Mouse (Mus musculus): ENCODE measurements around the gene Ehmt2.
"Not testable (repeated sequence)": the region's sequence is repeated elsewhere in the genome, so short reads cannot be mapped to it uniquely, and the experiment has no call there.

Ehmt2 gene

GRCm38 (mm10) chr17:34891377-34891776, 6.9 kb upstream of the Ehmt2 start:
- DNase-seq (ENCODE audit: low spot score in 2 of 2): no peak

GRCm38 (mm10) chr17:34893072-34893824, 5.0 kb upstream of the Ehmt2 start:
- no peak for DNase-seq (ENCODE audit: low spot score in 2 of 2)

- peak; percentile 78 to 89 for DNase-seq (ENCODE audit: low spot score in 2 of 2)
Observed at GRCm38 (mm10) chr17:34894074-34894597, 4.1 kb upstream of the Ehmt2 start.

DNA sequence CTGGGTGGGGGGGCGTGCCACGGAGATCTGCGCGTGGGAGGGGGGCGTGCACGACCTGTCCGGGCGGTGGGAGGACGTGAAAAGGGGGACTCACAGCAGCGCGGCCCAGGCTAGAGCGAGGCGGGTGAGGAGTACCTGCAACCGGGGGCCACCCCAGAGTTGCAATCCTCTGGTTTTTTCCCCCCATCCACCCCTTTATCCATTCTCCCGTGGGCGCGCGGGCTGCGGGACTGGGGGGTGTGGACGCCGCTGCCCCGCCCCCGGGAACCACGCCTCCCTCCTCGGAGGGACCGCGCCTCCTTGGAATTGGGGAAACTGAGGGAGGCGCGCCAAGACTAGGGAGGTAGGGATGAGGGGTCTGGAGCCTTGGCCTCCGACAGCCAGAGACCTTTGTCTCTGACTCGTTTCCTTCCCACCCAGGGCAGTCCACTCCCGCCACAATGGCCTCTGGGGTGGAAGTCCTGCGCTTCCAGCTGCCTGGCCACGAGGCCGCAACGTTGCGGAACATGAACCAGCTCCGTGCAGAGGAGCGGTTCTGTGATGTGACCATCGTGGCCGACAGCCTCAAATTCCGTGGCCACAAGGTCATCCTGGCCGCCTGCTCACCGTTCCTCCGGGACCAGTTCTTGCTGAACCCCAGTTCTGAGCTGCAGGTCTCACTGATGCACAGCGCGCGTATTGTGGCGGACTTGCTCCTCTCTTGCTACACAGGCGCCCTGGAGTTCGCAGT, 3.3 kb upstream of the Ehmt2 start:
- DNase-seq (ENCODE audit: low spot score in 2 of 2): no peak

DNA sequence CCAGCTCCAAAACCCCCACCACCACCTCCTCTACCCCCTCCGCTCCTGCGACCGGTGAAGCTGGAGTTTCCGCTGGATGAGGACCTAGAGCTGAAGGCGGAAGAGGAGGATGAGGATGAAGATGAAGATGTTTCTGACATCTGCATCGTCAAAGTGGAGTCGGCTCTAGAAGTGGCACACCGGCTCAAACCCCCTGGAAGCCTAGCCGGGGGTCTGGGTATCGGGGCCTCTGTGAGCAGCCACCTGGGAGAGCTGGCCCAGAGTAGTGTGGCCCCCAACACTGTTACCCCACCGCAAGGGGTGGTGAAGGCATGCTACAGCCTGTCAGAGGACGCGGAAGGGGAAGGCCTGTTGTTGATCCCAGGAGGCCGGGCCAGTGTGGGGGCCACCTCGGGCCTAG, 2.5 kb upstream of the Ehmt2 start:
- DNase-seq (ENCODE audit: low spot score in 2 of 2): no peak

DNA sequence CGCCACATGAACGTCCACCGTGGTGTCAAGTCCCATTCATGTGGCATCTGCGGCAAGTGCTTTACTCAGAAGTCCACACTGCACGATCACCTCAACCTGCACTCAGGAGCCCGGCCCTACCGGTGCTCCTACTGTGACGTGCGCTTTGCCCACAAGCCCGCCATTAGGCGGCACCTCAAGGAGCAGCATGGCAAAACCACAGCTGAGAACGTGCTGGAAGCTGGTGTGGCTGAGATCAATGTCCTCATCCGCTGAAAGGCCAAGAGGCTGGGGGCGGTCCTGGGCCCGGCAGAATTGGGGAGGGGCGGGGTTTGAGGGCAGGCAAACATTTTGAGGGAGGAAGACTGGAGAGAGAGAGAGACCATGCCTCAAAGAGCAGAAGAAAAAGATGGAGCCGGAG, 1.9 kb upstream of the Ehmt2 start:
- no peak for DNase-seq (ENCODE audit: low spot score in 2 of 2)

- no peak for DNase-seq (ENCODE audit: low spot score in 2 of 2)
Observed at GRCm38 (mm10) chr17:34897373-34898159, 703 bp upstream of the Ehmt2 start.

GRCm38 (mm10) chr17:34898706-34899052, 410 bp downstream of the Ehmt2 start:
- DNase-seq (ENCODE audit: low spot score in 2 of 2): no peak

GRCm38 (mm10) chr17:34899053-34899889, 1.0 kb downstream of the Ehmt2 start:
- peak in 1 of 2 experiments; percentile 18 for DNase-seq (ENCODE audit: low spot score in 2 of 2)

DNA sequence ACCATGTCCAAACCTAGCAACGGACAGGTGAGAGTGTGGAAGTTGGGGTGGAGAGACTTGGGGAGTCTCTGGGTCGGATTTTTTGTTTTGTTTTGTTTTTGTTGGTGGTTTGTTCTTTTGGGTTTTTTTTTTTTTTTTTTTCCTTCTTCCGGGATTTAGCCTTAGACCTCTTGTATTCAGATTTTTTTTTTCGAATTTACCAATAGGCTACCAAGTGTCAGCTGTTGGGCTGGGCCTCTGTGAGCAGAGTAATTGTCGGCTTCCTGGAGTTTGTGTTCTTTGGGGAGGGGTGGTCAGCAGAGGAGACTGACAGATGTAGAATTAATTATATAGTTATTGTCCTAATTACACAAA, 1.6 kb downstream of the Ehmt2 start:
- DNase-seq (ENCODE audit: low spot score in 2 of 2): no peak

DNA sequence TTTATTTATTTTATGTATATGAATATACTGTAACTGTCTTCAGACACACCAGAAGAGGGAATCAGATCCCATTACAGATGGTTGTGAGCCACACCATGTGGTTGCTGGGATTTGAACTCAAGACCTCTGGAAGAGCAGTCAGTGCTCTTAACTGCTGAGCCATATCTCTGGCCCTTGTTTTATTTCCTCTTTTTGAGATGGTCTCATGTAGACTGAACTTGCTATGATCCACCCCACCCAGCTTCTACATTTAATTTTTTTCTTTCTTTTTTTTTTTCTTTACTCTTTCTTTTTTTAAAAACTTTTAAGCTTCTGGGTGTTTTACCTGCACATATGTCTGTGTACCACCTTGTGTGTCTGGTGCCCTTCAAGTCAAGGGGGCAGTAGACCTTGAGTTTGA, 2.6 kb downstream of the Ehmt2 start:
- DNase-seq (ENCODE audit: low spot score in 2 of 2): not testable (repeated sequence)

DNA sequence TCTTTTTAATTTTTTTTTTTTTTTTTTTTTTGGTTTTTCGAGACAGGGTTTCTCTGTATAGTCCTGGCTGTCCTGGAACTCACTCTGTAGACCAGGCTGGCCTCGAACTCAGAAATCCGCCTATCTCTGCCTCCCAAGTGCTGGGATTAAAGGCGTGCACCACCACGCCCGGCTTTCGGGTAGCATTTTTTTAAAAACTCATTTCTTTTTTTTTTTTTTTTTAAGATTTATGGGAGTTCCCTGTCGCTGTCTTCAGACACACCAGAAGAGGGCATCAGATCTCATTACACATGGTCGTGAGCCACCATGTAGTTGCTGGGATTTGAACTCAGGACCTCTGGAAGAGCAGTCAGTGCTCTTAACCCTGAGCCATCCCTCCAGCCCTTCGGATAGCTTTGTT, 3.7 kb downstream of the Ehmt2 start:
- not testable (repeated sequence) for DNase-seq (ENCODE audit: low spot score in 2 of 2)

DNA sequence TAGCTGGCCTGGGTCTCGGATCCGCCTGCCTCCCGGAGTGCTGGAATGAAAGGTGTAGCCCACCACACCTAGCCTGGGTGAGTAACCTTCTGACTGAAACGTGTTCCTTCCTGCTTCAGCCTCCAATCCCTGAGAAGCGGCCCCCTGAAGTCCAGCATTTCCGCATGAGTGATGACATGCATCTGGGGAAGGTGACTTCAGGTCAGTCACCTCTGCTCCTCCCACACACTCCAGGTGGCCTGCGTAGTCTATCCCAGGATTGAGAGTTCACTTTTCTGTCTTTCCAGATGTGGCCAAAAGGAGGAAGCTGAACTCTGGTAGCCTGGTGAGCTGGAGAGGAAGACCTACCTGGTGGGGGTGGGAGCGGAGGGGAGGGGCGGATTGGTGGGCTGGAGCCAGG, 4.6 kb downstream of the Ehmt2 start:
- no peak for DNase-seq (ENCODE audit: low spot score in 2 of 2)

GRCm38 (mm10) chr17:34910982-34911381, 12.7 kb downstream of the Ehmt2 start:
- no peak for DNase-seq (ENCODE audit: low spot score in 2 of 2)

- peak; percentile 36 to 60 for DNase-seq (ENCODE audit: low spot score in 2 of 2)
Observed at GRCm38 (mm10) chr17:34911945-34912351, 13.7 kb downstream of the Ehmt2 start.

DNA sequence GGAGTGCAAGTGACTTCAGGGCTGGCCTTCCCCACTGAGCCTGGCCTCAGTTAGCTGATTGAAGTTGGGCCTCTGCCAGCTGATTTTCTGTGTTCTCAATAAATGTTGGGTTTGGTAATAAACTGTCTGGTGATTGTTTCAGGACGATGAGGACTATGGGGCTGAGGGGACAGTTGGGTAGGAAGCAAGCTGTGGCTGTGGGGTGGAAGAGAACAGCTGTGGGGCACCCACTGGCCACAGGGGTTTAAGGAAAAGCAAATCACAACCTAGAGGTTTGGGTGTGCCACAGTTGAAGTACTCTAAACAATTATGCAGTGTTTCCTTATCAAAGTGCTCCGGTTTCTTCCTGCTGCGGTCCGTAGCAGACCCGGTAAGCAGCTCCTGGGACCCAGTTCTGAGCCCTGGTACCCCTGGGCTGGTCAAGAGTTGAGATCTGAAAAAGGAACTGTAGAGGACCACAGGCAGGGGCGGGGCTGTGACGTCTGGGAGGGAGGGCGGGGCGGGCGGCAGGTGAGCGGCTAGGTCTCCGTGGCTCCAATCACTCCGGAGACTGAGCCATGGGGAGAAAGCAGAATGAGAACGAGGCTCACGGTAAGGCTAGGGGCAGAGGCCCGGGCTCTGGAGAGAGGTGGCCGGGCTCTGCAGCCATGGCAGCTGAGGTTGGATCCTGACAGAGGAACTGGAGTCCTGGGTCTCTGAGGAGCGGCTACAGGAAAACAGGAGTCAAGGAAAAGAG, 15.8 kb downstream of the Ehmt2 start, which contains the start of gene Slc44a4:
Gene Slc44a4, plus strand, starts transcription at position 537 of the 736 bp plus-strand sequence.
- no peak for DNase-seq (ENCODE audit: low spot score in 2 of 2)

DNA sequence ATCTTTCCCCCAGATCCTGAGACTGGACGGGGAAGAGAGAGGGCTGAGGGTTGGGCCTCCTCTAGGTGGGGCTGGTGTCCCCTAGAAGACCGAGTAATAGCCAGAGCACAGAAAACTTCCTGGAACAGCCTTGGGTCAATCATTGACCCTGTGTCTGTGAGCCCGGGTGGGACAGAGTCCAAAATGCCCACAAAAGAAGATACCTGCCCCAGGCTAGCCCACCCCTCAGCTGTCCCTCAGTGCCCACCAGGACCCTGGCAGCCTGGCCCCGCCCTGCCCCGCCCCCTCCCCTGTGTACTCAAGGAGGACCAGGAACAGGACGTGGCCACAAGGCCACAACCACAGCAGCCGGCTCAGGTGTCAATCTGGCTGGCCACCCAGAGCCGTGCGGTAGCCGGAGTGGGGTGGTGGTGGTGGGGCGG, 17.2 kb downstream of the Ehmt2 start:
- no peak for DNase-seq (ENCODE audit: low spot score in 2 of 2)

DNA sequence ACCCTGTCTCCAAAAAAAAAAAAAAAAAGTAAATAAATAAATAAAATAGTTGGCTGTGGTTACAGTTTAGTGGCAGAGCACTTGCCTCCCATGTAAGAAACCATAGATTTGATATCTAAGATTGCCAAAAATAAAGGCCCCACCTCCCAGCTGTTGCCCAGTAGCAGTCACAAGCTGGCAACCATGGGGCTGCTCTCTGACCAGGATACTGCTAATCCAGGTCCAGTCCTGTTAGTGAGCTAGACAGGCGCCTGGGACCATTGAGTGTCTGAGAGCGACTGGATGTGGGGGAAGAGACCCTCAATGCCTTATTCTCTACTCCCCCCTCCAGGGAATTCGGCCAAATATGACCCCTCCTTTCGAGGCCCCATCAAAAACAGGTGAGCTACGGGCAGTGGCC, 18.0 kb downstream of the Ehmt2 start:
- no peak for DNase-seq (ENCODE audit: low spot score in 2 of 2)

DNA sequence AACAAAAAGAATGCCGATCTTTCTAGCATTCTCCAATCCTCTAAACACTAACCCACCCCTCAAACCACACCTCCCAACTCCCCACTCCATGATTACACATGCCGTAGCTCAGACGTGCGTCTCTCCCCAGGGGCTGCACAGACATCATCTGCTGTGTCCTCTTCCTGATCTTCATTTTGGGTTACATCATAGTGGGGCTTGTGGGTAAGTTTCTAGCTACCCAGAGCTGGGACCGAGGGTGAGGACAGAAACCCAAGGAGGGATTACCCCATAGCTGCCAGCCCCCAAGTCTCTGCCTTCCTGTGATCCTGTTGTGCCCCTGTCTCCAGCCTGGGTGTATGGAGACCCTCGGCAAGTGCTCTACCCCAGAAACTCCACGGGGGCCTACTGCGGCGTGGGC, 18.9 kb downstream of the Ehmt2 start:
- no peak for DNase-seq (ENCODE audit: low spot score in 2 of 2)

DNA sequence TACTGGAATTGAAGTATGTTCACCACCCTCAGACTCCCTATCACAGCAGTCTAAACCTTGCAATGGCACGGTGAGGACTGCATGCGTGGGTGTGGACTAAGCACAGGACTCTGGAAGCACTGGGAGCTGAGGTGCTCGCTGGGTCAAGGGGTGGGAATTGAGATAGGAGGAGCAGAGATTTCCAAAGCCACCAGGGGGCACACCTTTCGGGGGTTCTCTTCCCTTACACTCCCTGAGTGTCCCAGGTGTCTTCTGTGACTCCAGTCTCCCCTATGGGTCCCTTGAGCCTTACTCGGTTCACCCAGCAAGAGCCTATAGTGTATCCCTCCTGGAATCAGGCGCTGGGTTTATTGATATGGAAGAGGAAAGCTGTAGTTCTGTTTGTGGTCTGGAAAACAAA, 24.7 kb downstream of the Ehmt2 start:
- no peak for DNase-seq (ENCODE audit: low spot score in 2 of 2)

- no peak for DNase-seq (ENCODE audit: low spot score in 2 of 2)
Observed at GRCm38 (mm10) chr17:34924258-34924657, 26.0 kb downstream of the Ehmt2 start.
